Mouse (Mus musculus): ENCODE measurements around the gene Grip1.

DNA sequence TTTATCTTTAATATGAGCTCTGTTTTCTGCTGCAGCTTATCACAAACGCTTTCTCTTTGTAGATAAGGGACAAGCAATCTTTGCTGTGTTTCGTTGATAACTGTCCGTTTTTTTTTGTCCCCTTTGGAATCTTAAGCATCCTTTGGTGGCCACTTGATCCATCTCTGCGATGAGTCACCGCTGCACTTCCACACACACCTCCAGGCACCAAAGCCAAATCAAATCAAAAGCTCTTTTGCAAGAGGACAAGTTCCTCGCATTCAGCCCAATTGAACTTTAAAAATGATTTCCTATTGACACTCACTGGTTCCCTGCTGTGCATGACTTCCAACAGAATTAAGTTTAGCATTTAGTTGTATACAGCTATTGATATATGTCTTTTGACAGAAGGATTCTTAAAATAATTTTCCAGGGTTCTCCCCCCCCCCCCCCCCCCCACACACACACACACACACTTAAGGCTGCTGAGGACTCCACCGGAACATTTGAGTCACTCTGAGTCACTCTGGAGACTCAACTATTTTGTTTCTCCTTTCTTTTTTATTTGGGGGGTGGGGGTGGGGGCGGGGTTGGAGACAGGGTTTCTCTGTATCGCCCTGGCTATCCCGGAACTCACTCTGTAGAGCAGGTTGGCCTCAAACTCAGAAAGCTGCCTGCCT, 607.1 kb downstream of the Grip1 start:
- TF ChIP-seq POLR2A (IDR thresholded peaks at IDR 0.05; ENCODE audit: low read depth, low read length) (no peak), CTCF (IDR thresholded peaks at IDR 0.05; ENCODE audit: extremely low read depth, insufficient read length, insufficient replicate concordance, low read depth, low read length) (no peak)
